Mouse (Mus musculus) MEL-GATA-1-ER (cell line): ENCODE results near the gene Cdc14a.
"Not testable (repeated sequence)": the region's sequence is repeated elsewhere in the genome, so short reads cannot be mapped to it uniquely, and the experiment has no call there.

ENCODE experiments used
- DNase-seq: peaks from one replicate; pipeline ENCODE4 v3.0.0-alpha.2; 2012; ENCODE audit warnings: low read depth; ENCODE audit errors: extremely low read depth

Gene Cdc14a

GRCm38 (mm10) chr3:116373196-116373595 is 50.6 kb downstream of the Cdc14a start:
- DNase-seq = no peak

- DNase-seq = no peak
These were observed 54.9 kb downstream of the Cdc14a start for GRCm38 (mm10) chr3:116368868-116369437.

- no peak for DNase-seq
These were observed 57.7 kb downstream of the Cdc14a start for GRCm38 (mm10) chr3:116366125-116366524.

DNA sequence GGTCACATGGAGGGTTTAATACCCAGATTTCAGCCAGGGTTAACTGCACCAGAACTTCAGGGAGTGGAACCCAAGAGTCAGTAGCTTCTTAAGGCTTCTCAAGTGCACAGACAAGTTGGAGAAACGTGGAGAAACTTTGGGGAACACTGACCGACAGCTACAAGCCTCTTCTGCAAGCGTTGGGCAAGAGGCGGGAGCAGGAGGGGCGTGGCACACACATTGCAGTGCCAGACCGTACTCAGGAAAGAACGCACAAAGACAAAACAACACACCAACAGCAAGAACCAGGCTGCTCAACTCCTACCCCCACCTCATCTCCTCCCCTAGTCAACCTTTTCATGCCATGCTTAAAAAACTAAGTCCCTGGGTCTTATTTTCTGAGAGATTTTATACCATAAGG is 61.9 kb downstream of the Cdc14a start:
- no peak for DNase-seq

- DNase-seq = no peak
These were observed 62.7 kb downstream of the Cdc14a start for GRCm38 (mm10) chr3:116361101-116361500.

GRCm38 (mm10) chr3:116357866-116358265 is 66.0 kb downstream of the Cdc14a start:
- no peak for DNase-seq

DNA sequence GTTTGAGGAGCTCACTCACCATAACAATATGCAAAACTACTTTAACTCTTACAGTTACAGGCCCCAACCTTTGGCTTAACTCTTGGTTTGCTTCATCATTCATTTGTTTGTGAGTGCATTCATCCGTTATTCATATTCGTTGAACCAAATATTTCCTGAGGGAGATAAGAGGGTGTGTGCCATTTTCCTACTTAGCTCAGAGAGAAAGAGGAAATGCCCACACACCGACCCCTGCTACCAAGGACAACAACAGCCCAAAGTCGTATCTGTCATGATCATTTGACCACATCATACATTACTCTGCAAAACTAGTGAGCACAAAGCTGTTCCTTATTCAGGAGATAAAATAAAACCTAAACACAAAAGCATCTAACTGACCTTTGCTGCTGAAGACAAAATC is 66.7 kb downstream of the Cdc14a start:
- peak; percentile 64 for DNase-seq

DNA sequence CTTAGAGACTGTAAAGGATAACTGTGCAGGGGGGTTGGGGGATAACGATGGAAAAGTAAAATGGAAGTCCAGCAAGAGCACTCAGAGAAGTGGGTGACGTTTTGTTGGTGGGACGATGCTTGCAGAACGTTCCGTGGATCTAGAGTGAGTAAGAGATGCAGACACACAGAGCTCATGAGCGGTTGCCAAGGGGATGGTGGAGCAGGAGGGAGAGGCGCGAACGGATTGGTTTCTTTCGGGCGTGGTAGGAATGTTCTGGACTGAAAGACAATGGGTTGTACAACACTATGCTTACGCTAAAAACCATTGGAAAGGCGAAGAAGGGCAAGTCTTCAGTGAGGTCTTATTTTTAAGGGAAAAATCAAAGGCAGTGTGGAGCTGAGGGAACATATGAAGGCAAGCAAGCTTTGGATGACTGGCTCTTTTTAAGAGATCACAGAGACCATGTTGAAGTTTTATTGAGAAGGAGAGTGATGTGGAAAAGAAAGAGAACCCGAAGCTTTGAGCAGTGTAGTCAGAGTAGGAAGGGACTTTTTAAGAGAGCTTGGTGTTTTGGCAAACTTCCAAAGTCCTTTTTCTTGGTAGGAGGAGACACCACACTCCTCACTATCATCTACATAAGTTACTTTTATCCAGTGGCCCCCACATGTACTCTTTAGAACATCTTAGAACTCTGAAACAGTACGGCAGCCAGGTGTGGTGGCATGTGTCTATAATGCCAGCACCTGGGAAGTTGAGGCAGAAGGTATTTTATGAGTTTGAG is 68.6 kb downstream of the Cdc14a start:
- DNase-seq = peak; percentile 72

- DNase-seq = no peak
These were observed 71.3 kb downstream of the Cdc14a start for GRCm38 (mm10) chr3:116352486-116352885.

DNA sequence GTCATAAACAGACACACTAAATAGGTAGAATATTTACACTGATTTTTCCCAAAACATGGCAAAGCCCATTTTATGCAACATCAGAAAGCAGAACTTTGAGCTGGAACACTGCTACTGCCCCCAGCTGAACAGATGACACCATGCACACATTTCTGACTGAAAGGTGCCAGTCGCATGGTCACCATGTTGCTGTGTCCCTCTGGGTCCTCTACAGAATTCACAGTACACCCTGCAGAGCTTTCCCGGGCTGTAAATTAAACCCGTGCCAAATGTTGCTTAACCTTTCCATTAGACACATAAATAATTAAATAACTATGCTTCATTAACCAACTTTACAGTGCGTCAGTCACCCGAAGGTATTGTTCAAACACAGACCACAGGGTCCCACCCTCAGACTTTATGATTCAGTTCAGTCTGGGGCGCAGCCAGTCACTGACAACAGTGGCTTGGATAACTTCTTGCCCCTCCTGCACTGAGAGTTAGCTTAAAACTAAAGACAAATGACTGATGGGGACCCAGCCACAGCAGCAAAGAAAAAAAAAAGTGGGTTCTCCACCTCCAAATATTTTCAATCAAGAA is 73.4 kb downstream of the Cdc14a start:
- no peak for DNase-seq

GRCm38 (mm10) chr3:116347571-116347970 is 76.3 kb downstream of the Cdc14a start:
- DNase-seq = not testable (repeated sequence)

- no peak for DNase-seq
These were observed 78.6 kb downstream of the Cdc14a start for GRCm38 (mm10) chr3:116345245-116345644.

DNA sequence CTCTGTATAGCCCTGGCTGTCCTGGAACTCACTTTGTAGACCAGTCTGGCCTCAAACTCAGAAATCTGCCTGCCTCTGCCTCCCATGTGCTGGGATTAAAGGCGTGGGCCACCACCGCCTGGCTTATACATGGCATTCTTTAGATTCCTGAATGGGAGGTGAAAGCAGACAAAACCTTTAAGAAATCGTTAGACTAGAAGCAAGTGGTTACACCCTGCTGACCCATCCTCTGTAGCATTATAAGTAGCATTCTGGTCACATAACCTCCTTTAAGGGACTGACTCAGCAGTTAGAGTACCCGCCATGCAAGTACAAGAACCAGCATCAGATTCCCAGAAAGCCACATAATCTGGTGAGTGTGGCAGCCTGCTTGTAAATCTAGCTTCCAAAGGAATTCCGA is 81.6 kb downstream of the Cdc14a start:
- DNase-seq = no peak

- DNase-seq = peak; percentile 80
These were observed 82.7 kb downstream of the Cdc14a start for GRCm38 (mm10) chr3:116340950-116341624.

DNA sequence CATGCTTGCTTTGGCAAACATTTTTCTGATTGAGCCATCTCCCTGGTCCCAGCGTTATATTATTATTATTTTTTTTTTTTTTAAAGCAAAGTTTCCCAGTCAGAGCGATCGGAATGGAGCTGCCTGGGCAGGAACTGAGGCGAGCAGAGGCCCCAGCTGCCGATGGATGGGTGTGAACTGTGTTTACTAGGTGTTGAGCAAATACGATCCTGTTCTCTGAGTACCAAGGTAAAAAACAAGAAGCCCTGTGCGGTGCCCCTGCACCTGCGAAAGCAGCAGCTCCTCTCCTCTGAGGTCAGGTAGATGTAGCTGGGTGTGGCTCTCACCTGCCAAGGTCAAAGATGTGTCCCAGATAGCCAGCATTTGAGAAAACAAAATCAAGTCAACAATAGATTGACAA is 83.6 kb downstream of the Cdc14a start:
- DNase-seq = no peak

DNA sequence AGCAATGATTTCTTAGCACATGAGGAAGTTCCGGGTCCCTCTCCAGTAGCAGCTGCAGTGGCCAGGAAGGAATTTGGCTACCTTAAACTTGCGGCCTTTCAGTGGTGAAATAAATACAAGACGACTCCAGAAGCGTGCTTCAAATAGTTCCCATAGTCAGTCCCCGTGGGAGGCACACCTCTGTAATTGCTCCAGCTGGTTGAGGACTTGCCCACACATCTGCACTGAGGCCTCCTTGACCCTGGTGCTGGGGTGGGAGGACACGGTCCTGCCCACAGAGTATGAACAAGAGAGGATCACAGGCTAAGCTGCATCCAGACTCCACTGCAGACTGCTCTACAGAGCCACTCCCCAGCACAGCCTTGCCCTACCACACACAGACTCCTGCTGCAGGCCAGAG is 85.2 kb downstream of the Cdc14a start:
- no peak for DNase-seq

- no peak for DNase-seq
These were observed 86.0 kb downstream of the Cdc14a start for GRCm38 (mm10) chr3:116337840-116338239.

- DNase-seq = no peak
These were observed 88.8 kb downstream of the Cdc14a start for GRCm38 (mm10) chr3:116335036-116335435.

DNA sequence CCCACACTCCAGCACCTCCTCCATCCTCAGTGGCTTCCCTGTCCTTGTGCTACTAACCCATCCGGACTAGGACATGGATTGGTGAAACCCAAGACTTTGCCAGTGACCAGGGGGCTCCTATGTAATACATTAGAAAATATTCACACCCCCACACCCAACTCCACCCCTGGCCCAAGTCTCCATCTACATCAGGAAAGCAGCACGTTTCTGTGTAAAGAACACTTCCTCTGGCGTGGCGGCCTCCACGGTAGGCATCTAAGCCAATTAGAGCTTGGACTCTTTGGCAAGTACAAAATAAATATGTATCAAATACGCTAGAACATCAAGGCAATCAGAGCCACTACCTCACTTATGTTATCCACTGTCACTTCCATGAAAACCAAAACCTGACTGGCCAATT is 90.1 kb downstream of the Cdc14a start:
- DNase-seq = no peak

DNA sequence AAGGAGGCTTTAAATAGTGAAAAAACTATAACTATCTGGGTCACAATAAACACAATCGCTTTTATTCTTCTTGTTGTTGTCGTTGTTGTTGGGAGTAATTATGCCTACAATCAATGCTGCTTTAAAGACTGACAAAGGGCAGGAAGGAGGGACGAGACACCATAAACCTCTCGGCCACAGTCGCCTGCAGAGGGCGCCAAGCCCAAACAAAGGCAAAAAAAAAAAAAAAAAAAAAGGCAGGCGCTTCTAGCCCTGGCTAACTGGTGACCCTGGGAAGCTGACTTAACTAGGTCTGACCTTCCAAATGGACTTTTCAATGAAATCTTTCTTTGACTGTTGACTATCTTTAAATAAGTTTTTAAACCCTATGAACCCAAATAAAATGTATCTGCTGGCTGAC is 90.6 kb downstream of the Cdc14a start:
- DNase-seq = no peak

GRCm38 (mm10) chr3:116331811-116332464 is 91.9 kb downstream of the Cdc14a start:
- DNase-seq = peak; percentile 51

- no peak for DNase-seq
These were observed 93.9 kb downstream of the Cdc14a start for GRCm38 (mm10) chr3:116329976-116330375.
